Mouse (Mus musculus) forebrain, embryonic 16.5 days (tissue): ENCODE results near the gene Washc4. TPM values are rescaled to one million over a fixed set of nuclear protein-coding genes. Genes with fewer than 3 reads are reported as not detected.

ENCODE experiments used
- ATAC-seq: fragments of 200-750 bp; cut with Nextera tagmentation; 2 replicates; pipeline ENCODE4 v1.8.0; 2017; ENCODE audit warnings: mild to moderate bottlenecking, moderate library complexity
- H3K27ac ChIP-seq: fragments of 300-500 bp; sonication (generic); 2 replicates; pipeline ENCODE4 v1.5.1; 2014; ENCODE audit warnings: low read length, control low read depth
- H3K27me3 ChIP-seq: fragments of 300-500 bp; sonication (generic); replicated peaks from 2 replicates; pipeline ENCODE4 v1.6.1; 2014; ENCODE audit warnings: low read length; ENCODE audit not compliant: control insufficient read depth, insufficient read depth
- H3K36me3 ChIP-seq: fragments of 300-500 bp; sonication (generic); 2 replicates; pipeline ENCODE4 v1.6.1; 2014; ENCODE audit not compliant: control insufficient read depth, insufficient read depth
- H3K4me1 ChIP-seq: fragments of 300-500 bp; sonication (generic); replicated peaks from 2 replicates; pipeline ENCODE4 v1.6.1; 2014; ENCODE audit warnings: low read length; ENCODE audit not compliant: control insufficient read depth, insufficient read depth
- H3K4me2 ChIP-seq: fragments of 300-500 bp; sonication (generic); 2 replicates; pipeline ENCODE4 v1.6.1; 2014; ENCODE audit warnings: mild to moderate bottlenecking, low read length, control low read depth
- H3K4me3 ChIP-seq: fragments of 300-500 bp; sonication (generic); replicated peaks from 2 replicates; pipeline ENCODE4 v1.5.1; 2014; ENCODE audit warnings: mild to moderate bottlenecking, low read length, control low read depth
- H3K9ac ChIP-seq: fragments of 300-500 bp; sonication (generic); replicated peaks from 2 replicates; pipeline ENCODE4 v1.6.1; 2014; ENCODE audit warnings: low read depth, low read length, control low read depth
- H3K9me3 ChIP-seq: fragments of 300-500 bp; sonication (generic); 2 replicates; pipeline ENCODE4 v1.6.1; 2016; ENCODE audit warnings: low read length; ENCODE audit not compliant: control insufficient read depth
- WGBS: fragments of 180-500 bp; shearing (Covaris S2); extraction: QIAGEN DNeasy Blood & Tissue Kit; methylation state at CpG from one replicate; pipeline ENCODE4 v1.1.7; 2014; 5-methylcytosine and 5-hydroxymethylcytosine counted together
- polyA plus RNA-seq: library from polyadenylated mRNA; unstranded; fragments of >200 nt; fragmentation: Nextera tagmentation; extraction: Ambion mirVana; gene quantifications from 2 replicates; pipeline ENCODE4 v1.2.1, GENCODE M21; 2015

Washc4 gene
- polyA plus RNA-seq, 1 experiment from 2014 or later: 31.8 TPM

DNA sequence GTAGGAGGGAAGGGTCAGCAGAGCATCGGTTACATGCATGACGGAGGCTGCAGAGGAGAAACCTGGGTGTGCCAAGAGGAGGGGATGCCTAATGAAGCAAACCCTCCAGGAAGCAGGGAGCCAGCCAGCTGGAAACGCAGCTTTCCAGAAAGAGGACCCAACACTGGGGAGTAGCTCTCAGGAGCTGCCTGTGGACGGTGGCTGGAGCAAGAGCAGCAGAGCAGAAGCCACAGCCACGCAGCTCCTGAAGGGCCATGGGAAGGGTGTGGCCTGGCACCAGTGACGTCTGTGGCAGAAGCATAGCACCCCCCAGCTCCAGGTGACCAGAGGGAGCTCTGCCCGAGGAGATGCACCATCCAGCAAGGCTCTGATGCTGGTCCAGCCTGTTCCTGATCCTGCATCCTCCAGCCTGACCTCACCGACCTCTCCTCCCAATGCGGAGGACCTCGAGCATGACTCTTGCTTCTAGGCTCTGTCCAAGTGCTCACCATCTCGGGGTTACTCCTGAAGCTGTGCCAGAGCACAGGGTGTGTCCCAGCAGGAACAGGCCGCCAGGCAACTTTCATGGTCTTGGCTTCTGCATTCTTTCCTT is 85.7 kb downstream of the Washc4 start:
- Histone ChIP-seq H3K9ac (no peak overlapping the region), H3K4me2 (no peak overlapping the region), H3K9me3 (no peaks in the 10 kb centered on the region), H3K27me3 (no peaks in the 10 kb centered on the region), H3K4me3 (no peak overlapping the region), H3K36me3 (no peaks in the 10 kb centered on the region), H3K27ac (no peak overlapping the region), H3K4me1 (peaks cover 9% of the 10 kb centered on the region; the same call in 1 of the 2 replicates)
- WGBS: 81% methylated on average over 12 of the region's 12 CpGs
- ATAC-seq: no peak

DNA sequence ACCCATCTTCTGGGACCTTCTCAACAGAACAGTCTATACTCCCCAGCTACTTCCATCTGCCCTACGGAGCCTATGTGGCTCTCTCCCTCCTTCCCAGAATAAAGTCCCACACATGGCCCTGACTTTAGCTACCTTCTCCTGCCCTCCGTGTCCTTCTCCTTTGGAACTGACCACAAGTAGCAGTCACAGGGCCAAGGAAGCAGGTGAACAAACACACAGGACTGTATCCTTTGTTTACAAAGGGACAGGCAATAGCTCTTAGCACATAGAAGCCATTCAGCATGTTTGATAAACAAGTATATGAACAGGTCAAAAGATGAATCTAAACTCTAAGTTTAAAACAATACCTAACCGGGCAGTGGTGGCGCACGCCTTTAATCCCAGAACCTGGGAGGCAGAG is 86.3 kb downstream of the Washc4 start:
- Histone ChIP-seq H3K9me3 (no peaks in the 10 kb centered on the region), H3K4me3 (no peak overlapping the region), H3K4me2 (no peak overlapping the region), H3K36me3 (no peaks in the 10 kb centered on the region), H3K27ac (no peak overlapping the region), H3K27me3 (no peaks in the 10 kb centered on the region), H3K4me1 (peaks cover 13% of the 10 kb centered on the region; the same call in 1 of the 2 replicates), H3K9ac (no peak overlapping the region)
- ATAC-seq: no peak
- WGBS: 93% methylated on average over 5 of the region's 5 CpGs

DNA sequence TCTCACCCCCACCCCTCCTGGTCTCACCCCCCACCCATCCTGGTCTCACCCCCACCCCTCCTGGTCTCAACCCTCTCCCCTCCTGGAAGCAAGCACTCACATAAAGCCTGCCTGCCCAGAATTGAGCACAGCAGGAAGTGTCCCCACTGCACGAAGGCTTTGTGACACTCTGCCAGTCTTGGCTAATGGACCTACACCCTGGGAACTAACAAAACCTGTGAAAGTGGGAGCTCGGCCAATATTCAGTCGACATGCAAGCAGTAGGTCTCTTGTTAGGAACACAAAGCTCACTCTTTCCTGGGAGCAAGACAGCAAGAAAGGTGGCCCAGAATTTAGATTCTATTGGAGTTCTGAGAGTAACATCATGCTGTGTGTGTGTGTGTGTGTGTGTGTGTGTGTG is 87.3 kb downstream of the Washc4 start:
- 17% methylated on average over 3 of the region's 3 CpGs for WGBS
- Histone ChIP-seq H3K4me2 (no peak overlapping the region), H3K27ac (no peak overlapping the region), H3K9ac (no peak overlapping the region), H3K4me1 (peaks cover 13% of the 10 kb centered on the region; the same call in 1 of the 2 replicates), H3K9me3 (no peaks in the 10 kb centered on the region), H3K36me3 (no peaks in the 10 kb centered on the region), H3K4me3 (no peak overlapping the region), H3K27me3 (no peaks in the 10 kb centered on the region)
- ATAC-seq: peak; percentile 83

DNA sequence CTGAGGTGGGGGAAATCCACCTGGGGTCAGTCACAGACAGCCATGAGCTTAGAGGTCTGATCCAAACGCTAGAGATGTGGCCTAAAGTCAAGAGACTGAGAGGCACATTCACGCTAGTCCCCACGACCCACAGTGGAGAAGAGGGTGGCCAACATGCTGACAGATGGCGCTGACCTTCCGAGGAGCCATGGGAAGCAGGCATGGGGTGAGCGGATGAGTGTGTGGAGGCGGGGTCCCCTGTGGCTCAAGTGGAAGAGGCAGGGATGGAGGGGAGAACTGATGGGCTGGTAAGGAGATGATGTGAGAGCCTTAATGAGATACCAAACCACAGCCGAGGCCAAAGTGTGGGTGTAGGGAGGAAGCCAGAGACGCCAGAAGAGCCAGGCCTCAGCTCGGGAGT is 88.2 kb downstream of the Washc4 start:
- H3K27ac ChIP-seq: no peak overlapping the region
- H3K4me3 ChIP-seq: no peak overlapping the region
- H3K9me3 ChIP-seq: no peaks in the 10 kb centered on the region
- ATAC-seq: no peak
- H3K4me2 ChIP-seq: no peak overlapping the region
- H3K27me3 ChIP-seq: no peaks in the 10 kb centered on the region
- no peaks in the 10 kb centered on the region for H3K36me3 ChIP-seq
- no peak overlapping the region for H3K9ac ChIP-seq
- peaks cover 13% of the 10 kb centered on the region; the same call in 1 of the 2 replicates for H3K4me1 ChIP-seq
- WGBS: 97% methylated on average over 10 of the region's 10 CpGs

DNA sequence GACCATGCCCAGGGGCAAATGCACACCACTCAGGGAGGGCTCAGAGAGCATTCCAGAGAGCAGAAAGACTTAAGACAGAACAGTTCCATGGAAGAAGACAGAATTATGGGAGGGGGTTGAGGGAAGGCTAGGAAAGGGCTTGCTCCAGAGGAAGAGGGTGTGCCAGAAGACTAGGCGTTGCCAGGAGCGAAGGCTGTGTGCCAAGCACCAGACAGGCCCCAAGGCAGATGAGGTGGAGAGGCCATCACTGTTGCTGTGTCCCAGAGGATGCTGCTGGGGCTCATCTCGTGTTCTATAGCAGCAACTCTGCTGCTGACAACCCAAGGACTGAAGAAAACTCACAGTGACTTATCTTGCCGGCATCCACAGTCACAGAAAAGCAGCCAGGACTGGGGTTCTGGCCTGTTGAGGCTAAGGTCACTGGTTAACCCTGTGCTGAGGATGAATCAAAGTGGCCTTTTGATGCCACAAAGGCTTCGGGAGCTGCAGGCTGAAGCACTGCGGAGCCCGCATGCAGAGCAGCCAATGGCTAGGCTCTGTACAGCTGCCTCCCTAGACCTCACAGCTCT is 89.3 kb downstream of the Washc4 start:
- no peaks in the 10 kb centered on the region for H3K9me3 ChIP-seq
- H3K4me1 ChIP-seq: peaks cover 18% of the 10 kb centered on the region
- H3K4me3 ChIP-seq: no peak overlapping the region
- 62% methylated on average over 7 of the region's 7 CpGs for WGBS
- no peaks in the 10 kb centered on the region for H3K36me3 ChIP-seq
- ATAC-seq: no peak
- no peak overlapping the region for H3K4me2 ChIP-seq
- H3K27ac ChIP-seq: no peak overlapping the region
- no peak overlapping the region for H3K9ac ChIP-seq
- H3K27me3 ChIP-seq: no peaks in the 10 kb centered on the region

DNA sequence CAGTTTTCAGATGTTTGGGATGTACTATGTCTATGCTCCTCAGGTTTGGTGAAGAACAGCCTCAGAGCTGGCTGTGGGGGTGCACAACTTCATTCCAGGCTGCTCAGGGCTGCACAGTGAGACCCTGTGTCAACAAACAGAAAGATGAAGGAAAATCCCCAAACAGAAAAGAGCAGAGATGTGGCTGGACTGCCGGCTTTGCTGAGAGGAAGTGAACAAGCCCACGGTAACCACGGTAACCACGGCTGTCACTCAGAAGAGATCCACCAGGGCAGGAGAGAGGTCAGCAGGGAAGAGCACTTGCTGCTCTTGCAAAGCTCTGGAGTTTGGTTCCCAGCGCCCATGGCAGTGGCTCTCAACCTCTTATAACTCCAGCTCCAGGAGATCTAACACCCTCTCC is 90.9 kb downstream of the Washc4 start:
- H3K4me2 ChIP-seq: no peak overlapping the region
- H3K9me3 ChIP-seq: no peaks in the 10 kb centered on the region
- no peaks in the 10 kb centered on the region for H3K36me3 ChIP-seq
- H3K4me3 ChIP-seq: no peak overlapping the region
- H3K4me1 ChIP-seq: peaks cover 18% of the 10 kb centered on the region
- ATAC-seq: no peak
- H3K27ac ChIP-seq: no peak overlapping the region
- WGBS: 40% methylated on average over 5 of the region's 5 CpGs
- no peak overlapping the region for H3K9ac ChIP-seq
- no peaks in the 10 kb centered on the region for H3K27me3 ChIP-seq

DNA sequence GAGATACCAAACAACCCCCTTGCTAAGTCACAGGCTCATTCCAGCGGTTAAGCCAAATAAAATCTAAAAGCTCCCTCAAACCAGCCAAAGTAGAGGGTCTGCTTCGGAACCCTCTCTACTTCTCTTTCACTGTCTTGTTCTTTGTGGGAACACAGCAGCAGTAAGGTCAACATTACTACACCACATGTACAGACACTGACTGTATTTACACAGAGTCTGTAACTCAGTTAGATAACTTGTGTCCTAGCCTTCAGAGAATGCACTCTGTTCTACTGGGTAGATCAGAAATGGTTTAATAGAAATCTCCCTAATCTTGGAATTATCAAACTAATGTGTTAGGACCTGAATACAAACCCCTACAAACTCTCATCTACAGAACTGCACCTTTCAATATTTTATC is 92.6 kb downstream of the Washc4 start:
- no peak for ATAC-seq
- Histone ChIP-seq H3K36me3 (no peaks in the 10 kb centered on the region), H3K27me3 (no peaks in the 10 kb centered on the region), H3K9ac (no peak overlapping the region), H3K9me3 (no peaks in the 10 kb centered on the region), H3K4me1 (peaks cover 10% of the 10 kb centered on the region), H3K4me2 (no peak overlapping the region), H3K27ac (no peak overlapping the region), H3K4me3 (no peak overlapping the region)
- WGBS: 91% methylated on average over 2 of the region's 2 CpGs

DNA sequence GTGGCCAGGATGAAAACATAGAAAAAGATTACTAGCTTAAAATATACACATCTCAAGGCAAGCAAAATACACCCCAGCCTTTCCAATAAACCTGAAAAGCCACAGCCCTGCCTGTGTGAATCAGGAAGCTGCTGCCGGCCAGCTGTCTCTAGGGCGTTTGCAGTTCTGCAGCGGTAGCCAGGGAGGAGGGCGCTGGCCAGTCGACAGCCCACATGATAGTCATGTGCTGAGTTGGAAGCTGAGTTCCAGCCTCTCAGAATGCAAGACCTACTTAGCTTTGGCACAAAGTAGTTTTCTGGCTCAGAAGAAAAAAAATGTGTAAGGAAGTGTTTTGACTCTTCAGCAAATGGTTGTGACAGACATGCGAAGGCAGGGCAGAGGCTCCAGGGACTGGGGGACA is 93.7 kb downstream of the Washc4 start:
- 34% methylated on average over 6 of the region's 6 CpGs for WGBS
- Histone ChIP-seq H3K4me2 (0 out of 2 replicates have a peak overlapping the region, but pooled peaks have one; percentile 6), H3K36me3 (no peaks in the 10 kb centered on the region), H3K27ac (no peak overlapping the region), H3K27me3 (no peaks in the 10 kb centered on the region), H3K4me1 (peaks cover 19% of the 10 kb centered on the region), H3K9ac (no peak overlapping the region), H3K4me3 (no peak overlapping the region), H3K9me3 (no peaks in the 10 kb centered on the region)
- peak; percentile 60 for ATAC-seq

DNA sequence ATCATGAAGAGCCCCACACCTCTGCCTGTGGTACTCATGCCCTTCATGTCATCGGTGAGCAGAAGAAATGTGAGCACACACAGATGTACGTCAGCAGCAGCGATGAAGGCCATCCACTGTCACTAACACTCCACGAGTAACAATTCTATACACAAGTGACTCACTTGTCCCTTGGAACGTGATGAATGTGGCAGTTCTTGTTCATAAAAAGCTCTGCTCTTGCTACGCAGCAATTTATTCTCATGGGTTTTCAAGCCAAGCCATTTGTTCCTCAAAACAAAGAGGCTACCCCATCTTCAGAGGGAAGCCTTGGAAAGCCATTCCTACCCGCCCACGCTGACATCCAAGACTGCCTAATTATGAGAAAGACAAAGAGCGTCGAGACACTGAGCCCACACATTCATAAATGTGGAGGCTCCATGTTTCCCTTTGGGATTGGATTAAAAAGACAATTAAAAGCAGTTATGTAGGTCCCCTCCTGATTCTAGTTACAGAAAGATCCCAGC is 96.4 kb downstream of the Washc4 start:
- 33% methylated on average over 10 of the region's 10 CpGs for WGBS
- Histone ChIP-seq H3K4me1 (peaks cover 20% of the 10 kb centered on the region), H3K9me3 (no peaks in the 10 kb centered on the region), H3K4me3 (no peak overlapping the region), H3K27me3 (no peaks in the 10 kb centered on the region), H3K27ac (no peak overlapping the region), H3K9ac (no peak overlapping the region), H3K4me2 (no peak overlapping the region), H3K36me3 (no peaks in the 10 kb centered on the region)
- no peak for ATAC-seq
